In genomic region chr6:127329191-127330014, GRCm38 (mm10) we compare ENCODE assay signal across 8 mouse cellular contexts.
DNase-seq lines count a peak whose midpoint lies in the region; ATAC-seq and TF ChIP-seq lines count a peak whose summit lies in the region.

No protein-coding gene starts in this region.

- no peak for DNase-seq in heart, adult 2 months
- no peak for DNase-seq in heart, postnatal 25 days (ENCODE audit: low spot score)
- DNase-seq in right cerebral cortex, postnatal 14 days, result no peak
- no peak for DNase-seq in frontal cortex, postnatal 10 days (ENCODE audit: low spot score in 2 of 2)
- no peak for DNase-seq in left cerebral cortex, postnatal 14 days (ENCODE audit: low spot score in 2 of 2)

- H3K4me2 ChIP-seq in forebrain, embryonic 15.5 days (replicated peaks), result peak overlapping the region; percentile 74
- H3K4me2 ChIP-seq in liver, embryonic 15.5 days, result peak overlapping the region; percentile 94

- H3K9ac ChIP-seq in heart, adult 2 months (ENCODE audit: low read depth, low read length), result peak overlapping the region; percentile 44; the same call in 1 of the 2 replicates
- H3K9ac ChIP-seq in ES-Bruce4 (ENCODE audit: low read depth, poor library complexity, severe bottlenecking), result peak overlapping the region; percentile 80
- peak overlapping the region; percentile 58 for H3K9ac ChIP-seq in forebrain, embryonic 15.5 days (replicated peaks)
- peak overlapping the region; percentile 75 for H3K9ac ChIP-seq in liver, embryonic 15.5 days

- TF ChIP-seq CTCF in heart, adult 2 months (IDR thresholded peaks at IDR 0.05), result no peak
- TF ChIP-seq CTCF in ES-Bruce4 (IDR thresholded peaks at IDR 0.05; ENCODE audit: low read depth, low read length), result no peak

- H3K4me3 ChIP-seq in heart, adult 2 months, result peak overlapping the region; percentile 64
- H3K4me3 ChIP-seq in ES-Bruce4 (ENCODE audit: low read depth, low read length), result 0 out of 2 replicates have a peak overlapping the region, but pooled peaks have one; percentile 29
- H3K4me3 ChIP-seq in forebrain, embryonic 15.5 days, result peak overlapping the region; percentile 53
- H3K4me3 ChIP-seq in liver, embryonic 15.5 days (replicated peaks), result peak overlapping the region; percentile 67

- 57% methylated on average over 20 of the region's 20 CpGs for WGBS in heart, adult 2 months
- WGBS in forebrain, embryonic 15.5 days, result 12% methylated on average over 20 of the region's 20 CpGs
- 71% methylated on average over 20 of the region's 20 CpGs for WGBS in liver, embryonic 15.5 days (ENCODE audit: insufficient replicate concordance)

- H3K27me3 ChIP-seq in heart, adult 2 months (ENCODE audit: control insufficient read depth, insufficient read depth, low read length), result no peaks in the 10 kb centered on the region
- no peaks in the 10 kb centered on the region for H3K27me3 ChIP-seq in ES-Bruce4 (ENCODE audit: control insufficient read depth, insufficient read depth, low read length, poor library complexity, severe bottlenecking)
- H3K27me3 ChIP-seq in forebrain, embryonic 15.5 days, result no peaks in the 10 kb centered on the region
- H3K27me3 ChIP-seq in liver, embryonic 15.5 days, result no peaks in the 10 kb centered on the region

- no peak for TF ChIP-seq EP300 in heart, adult 2 months (IDR thresholded peaks at IDR 0.05; ENCODE audit: insufficient read depth, low read depth, low read length)
- TF ChIP-seq EP300 in ES-Bruce4 (IDR thresholded peaks at IDR 0.05; ENCODE audit: insufficient read depth, low read depth, low read length), result no peak

- no peaks in the 10 kb centered on the region for H3K9me3 ChIP-seq in ES-Bruce4 (replicated peaks; ENCODE audit: control insufficient read depth, insufficient read depth, low read length, poor library complexity, severe bottlenecking)
- no peaks in the 10 kb centered on the region for H3K9me3 ChIP-seq in forebrain, embryonic 15.5 days
- H3K9me3 ChIP-seq in liver, embryonic 15.5 days (replicated peaks), result no peaks in the 10 kb centered on the region

- ATAC-seq in forebrain, embryonic 15.5 days (replicated peaks), result peak; percentile 33
- ATAC-seq in liver, embryonic 15.5 days (ENCODE audit: insufficient read depth), result no peak

- TF ChIP-seq POLR2A in heart, adult 2 months (IDR thresholded peaks at IDR 0.05; ENCODE audit: insufficient read depth, low read depth, low read length), result no peak
- TF ChIP-seq POLR2A in ES-Bruce4 (IDR thresholded peaks at IDR 0.05; ENCODE audit: insufficient read depth, low read length), result no peak

- H3K79me2 ChIP-seq in heart, adult 2 months (replicated peaks; ENCODE audit: control insufficient read depth, insufficient read depth, low read length), result no peaks in the 10 kb centered on the region

- peaks cover 1% of the 10 kb centered on the region; the same call in 1 of the 2 replicates for H3K4me1 ChIP-seq in heart, adult 2 months (ENCODE audit: control insufficient read depth, insufficient read depth, low read length)
- no peaks in the 10 kb centered on the region for H3K4me1 ChIP-seq in ES-Bruce4 (ENCODE audit: control insufficient read depth, insufficient read depth, low read length)
- H3K4me1 ChIP-seq in forebrain, embryonic 15.5 days, result peaks cover 42% of the 10 kb centered on the region
- peaks cover 74% of the 10 kb centered on the region for H3K4me1 ChIP-seq in liver, embryonic 15.5 days (replicated peaks)

- intact Hi-C loops in heart, adult 2 months (cut with DNase I), result no loop called here
- intact Hi-C loops in heart, postnatal 25 days (cut with DNase I), result no loop called here
- intact Hi-C loops in left cerebral cortex, postnatal 14 days (cut with DNase I), result loop anchor here (5.0 kb wide), 1 partner anchor 182 kb away; no protein-coding TSS in a partner anchor

- no peaks in the 10 kb centered on the region for H3K36me3 ChIP-seq in heart, adult 2 months (ENCODE audit: control insufficient read depth, insufficient read depth, low read length)
- H3K36me3 ChIP-seq in ES-Bruce4 (ENCODE audit: control insufficient read depth, insufficient read depth, low read length, poor library complexity, severe bottlenecking), result no peaks in the 10 kb centered on the region
- no peaks in the 10 kb centered on the region for H3K36me3 ChIP-seq in forebrain, embryonic 15.5 days
- no peaks in the 10 kb centered on the region for H3K36me3 ChIP-seq in liver, embryonic 15.5 days (replicated peaks)

- H3K27ac ChIP-seq in heart, adult 2 months, result peak overlapping the region; percentile 45
- no peak overlapping the region for H3K27ac ChIP-seq in ES-Bruce4 (ENCODE audit: insufficient read depth, low read length)
- H3K27ac ChIP-seq in forebrain, embryonic 15.5 days (replicated peaks), result peak overlapping the region; percentile 81
- peak overlapping the region; percentile 80 for H3K27ac ChIP-seq in liver, embryonic 15.5 days (replicated peaks)
